Mouse (Mus musculus) kidney, postnatal 10 days (tissue): ENCODE measurements at regions not wholly inside any gene's neighbourhood (a gene's known extent, or its start where the extent isn't known, plus 50 kb on each side); places are given as distances from the start of the nearest gene placed in this dataset.

Source experiments
- DNase-seq: peaks from one replicate; pipeline ENCODE4 v3.0.0; 2021; ENCODE audit warnings: mixed read lengths

DNA sequence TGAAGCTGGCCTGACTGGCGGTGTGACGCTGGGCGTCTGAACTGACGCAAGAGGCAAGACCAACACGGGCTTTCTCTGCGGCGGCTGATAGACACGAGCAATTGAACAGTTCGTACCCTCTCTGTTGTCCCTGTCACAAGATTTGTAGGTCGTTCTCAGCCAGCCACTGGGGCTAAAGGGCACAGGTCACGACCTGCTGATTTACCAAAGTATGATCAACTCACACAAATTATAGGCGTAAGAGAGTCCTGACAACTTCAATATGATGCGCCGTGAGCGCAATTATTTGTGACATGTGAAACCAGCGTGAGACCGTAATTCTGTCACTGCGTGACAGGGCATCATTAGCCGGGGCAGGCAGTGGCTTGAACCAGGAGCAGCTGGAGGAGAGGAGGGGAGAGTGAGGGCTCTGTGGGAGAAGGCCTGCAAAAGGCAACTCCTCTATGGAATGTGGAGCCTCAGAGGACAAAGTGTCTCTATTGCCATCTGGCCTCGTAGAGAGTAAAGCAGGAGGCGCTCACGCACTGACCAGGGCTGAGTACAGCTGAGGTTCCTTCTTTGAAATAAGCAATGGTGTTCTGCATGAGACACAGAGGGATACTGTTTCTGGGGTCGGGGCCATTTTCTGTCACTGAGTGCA is 181.4 kb upstream of the Habp2 start:
- peak; percentile 54 for DNase-seq

DNA sequence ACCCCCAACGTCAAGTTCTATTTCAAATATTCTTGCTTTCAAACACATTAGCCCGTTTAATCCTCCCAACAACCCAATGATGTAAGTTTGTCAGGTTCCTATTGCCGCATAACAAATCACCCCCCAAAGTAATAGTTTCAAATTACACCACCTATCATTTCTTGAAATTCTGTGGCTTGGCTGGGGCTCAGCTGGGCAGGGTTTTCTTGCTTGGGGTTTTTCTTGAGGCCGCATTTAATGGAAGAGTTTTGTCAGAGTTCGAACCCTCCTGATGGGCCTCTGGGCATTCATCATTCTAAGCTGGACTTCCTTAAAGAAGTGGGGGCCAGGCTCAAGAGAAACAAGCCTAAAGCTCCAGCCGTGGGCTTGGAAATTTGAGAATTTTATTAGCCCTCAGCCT is 178.1 kb upstream of the Habp2 start:
- DNase-seq: no peak

DNA sequence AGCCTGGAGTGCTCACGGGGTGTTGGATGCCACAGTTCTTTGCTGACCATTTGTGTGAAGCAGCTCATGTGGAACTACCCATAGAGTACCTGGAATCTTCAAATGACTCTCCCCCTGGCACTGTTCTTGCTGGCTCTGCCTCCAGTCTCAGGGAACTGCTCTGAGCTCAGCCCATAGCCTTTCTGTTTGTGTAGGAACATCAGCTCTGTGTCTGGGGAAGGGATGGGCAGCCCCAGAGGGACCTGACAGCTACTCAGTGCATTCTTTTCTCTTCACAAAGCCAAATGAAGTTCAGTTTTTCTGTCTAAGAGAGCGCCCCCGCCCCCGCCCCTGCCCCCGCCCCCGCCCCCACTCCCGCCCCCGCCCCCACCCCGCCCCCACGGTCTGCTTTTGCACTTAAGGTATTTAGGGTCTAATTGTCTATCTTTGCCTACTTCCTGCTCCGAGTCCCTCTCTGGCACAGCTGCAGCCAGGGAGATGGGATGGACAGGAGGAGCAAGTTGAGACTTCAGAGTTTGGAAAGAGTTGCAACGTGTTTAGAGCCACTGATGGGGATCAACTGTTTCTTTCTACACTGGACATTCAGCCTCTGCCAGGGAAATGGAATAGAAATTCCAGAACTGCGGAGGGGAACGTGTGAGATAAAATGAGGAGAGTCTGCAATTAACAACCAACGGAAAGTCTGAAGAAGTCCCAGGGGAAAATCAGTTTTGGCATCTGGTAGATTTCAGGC is 171.2 kb upstream of the Habp2 start:
- DNase-seq: peak; percentile 18

DNA sequence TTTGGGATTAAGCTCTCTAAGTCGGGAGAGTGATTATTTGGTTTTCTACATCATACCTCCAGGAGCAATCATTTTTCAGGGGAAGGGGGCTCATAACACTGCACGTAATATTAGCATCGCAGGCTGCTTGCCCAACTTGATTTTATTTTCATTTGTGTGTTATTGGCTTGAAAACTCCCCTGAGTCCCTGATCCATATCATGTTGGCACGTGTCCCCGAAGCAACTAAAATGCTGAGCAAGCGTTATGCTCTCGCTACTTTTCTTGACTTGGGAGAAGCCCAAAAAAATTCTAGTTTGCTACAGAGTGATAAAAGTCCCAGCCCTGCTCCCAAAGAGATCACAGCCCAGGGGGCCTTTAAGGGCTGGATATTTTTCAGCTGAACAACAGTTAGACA is 170.7 kb upstream of the Habp2 start:
- DNase-seq: peak; percentile 34

DNA sequence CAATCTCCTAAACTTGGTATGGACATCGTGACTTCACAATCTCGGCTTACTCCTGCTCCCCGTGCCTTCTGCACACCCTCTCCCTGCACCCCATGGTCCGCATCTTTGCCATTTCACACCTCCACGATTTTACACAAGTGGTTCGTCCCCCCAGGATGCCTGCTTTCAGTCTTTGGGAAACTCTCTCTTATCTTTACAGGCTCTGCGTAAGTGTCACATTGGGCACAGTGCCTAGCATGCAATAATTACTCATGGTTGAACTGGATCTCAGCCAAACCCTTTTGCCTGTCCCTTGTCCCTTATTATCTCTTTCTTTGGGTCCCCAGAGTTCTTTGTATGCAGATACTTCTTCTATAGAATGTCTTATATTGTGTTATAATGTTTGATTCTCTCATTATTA is 166.2 kb upstream of the Habp2 start:
- no peak for DNase-seq

DNA sequence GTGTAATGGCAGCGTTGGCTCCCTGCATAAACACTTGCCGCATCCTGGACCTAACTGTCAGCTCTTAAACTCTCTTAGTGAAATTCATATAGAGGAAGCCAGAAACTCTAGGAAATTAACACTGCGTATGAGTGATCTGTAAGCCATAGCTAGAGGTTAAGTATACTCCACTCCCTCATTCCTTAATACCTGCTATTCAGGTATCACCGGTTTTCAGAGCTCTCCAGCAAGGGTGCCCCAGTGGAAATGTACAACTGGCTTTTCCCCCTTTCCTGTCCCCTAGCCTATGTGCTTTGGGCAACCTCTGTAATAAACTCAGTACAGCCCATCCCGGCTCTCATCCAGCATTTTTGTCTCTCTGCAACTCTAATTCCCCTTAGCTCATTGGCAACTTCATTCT is 164.8 kb upstream of the Habp2 start:
- DNase-seq: no peak

DNA sequence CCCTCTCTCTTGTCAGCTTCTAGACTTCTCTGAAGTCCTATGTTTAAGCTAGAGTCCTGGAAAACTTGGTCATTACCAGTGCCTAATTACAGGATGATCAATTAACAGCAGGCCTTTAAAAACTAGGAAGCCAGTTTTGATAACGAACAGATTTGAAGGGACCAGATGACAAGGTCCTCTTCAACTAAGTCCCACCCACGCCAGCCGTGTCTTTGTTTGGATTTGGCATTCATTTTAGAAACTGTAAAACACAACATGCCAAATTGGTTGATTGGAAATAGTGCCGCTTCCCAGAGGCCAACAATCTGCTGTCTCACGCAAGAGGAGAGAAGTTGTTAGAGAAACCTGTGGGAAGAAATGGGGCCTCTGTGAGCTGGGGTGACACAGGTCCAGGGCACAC is 155.4 kb upstream of the Habp2 start:
- DNase-seq: no peak

DNA sequence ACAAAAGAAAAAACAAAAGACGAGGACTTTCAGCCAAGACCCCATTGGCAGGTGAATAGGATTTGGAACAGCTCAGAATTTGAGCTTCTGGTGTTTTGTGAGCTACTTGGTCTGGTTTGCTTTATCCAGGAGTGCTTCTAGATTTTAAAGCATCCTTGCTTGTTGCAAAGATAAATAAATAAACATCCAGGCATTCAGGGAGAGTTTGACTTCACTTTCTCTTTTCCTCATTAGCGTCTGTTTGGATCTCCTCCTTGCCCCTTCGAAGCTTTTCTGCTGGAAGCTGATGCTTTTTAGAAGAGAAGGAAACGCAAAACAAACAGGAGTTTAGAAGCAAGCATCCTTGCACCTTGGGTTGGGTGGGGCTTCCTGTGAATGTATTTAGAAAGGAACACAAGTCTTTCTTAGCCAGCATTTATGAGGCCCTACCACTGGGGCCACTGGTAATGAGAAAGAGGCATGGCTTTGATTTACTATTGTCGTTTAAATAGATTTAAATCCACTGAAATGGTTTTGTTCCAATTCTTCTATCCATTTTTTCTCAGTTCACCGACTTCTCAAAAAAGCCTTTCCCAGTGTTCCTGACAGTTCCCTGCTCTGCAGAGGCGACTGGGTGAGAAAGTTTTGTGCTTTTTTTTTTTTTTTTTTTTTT is 153.9 kb upstream of the Habp2 start:
- no peak for DNase-seq

DNA sequence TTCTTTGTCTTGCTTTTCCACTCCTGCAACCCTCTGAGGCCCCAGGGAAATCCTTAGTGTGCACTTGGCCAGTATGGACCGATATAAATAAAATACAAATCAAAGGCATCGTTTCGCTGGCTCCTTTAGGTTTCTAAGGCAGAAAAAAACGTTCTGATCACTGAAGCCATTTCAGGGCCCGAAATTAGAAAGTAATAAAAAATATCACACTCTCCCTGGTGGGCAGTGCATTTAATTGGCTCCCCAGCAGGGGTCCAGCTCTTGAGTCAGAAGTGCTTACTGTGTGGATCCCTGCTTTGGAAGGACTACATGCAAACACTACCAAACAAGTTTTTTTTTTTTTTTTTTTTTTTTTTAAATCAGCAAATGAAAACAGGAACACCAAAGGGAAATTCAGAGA is 153.4 kb upstream of the Habp2 start:
- no peak for DNase-seq

DNA sequence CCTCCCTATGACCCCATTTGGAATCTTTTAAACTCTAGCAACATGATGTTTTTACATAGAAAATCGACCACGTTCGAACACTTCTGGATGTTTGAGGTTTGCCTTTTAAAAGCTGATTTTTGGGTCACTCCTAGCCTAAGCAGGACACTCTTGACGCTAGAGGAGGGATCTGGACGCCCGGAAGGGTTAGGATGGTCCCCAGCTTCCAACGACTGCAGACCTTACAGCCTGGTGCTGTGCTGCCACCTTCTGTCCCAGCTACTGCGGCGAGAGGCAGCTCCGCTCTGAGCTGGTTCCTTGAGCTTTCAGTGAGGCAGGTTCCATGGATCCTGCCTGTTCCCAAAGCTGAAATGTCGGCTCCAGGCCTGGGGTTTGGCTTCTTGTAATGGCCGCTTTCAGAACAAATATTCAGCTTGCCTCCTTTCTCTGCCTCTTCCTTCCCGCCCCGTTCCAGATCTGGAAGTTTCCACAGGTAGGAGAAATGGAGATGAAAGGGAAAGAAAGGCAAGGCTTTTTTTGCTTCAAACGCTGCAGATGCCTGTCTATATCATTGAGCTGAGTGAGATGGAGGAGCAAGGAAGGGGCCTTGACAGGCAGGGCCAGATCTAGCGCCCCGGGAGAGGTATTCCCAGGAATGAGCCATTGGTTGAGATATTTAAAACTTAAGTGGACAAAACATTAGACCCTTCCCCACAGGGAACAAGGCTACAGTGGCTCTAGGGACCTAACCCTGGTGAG is 152.7 kb upstream of the Habp2 start:
- peak; percentile 91 for DNase-seq

DNA sequence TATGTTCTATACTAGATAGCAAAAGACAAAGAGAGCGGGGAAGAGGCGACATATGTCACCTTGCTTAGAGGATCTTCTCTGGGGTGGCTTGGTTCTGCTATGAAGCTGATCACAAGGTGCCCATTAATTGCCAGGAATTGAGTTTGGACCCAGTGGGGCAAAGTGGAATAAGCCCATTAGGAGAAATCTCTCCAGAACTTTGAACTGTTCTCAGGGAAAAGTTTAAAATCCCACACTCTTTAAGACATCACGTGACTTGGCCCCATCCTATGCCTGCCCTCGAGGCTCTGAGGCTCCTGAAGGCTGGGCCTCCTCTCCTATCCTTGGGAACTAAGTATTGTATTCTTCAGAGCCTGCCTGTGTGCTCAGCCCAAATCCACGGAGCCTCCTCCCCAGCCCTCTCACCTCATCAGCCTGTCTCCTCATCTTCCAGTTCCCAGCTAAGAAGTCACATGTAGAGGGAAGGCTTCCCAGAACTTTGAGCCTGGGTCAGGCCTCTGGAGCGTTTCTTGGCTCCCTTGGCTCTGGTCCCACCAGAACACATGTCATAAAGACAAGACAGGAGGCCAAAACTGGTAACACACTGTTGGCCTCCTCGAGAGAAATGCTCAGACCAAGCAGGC is 151.5 kb upstream of the Habp2 start:
- DNase-seq: peak; percentile 50

DNA sequence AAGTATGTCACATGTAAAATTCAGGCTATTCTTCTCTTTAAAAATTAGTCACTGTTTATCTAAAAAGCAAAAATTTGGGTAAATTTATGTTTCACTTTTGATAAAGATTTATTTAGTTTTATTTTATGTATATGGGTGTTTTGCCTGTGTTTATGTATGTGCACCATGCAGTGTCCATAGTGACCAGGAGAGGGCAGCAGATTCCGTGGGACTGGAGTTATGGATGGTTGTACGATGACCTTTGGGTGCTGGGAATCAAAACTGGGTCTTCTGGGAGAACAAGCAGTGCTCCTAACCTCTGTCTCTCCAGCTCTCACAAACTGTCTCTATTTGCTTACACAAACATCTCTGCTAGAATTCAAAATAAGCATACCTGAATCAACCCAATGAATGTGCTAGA is 146.4 kb upstream of the Habp2 start:
- DNase-seq: no peak

DNA sequence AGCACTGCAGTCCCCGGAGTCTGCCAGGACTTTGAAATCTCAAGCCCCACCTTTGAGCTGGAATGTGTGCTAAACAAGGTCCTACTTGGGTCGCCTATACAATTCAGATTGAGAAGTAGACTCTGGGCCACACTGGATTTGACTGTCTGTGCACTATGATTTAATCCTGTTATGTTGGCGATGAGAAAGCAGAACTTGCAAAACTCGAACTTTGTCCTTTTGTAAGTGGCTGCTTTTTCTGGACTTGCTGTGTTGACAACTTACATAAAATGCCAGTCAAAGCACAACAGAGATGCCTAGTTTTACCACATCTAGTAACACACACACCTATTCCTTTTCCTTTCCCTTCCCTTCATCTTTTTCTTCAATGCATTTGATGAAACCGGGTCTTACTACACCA is 142.7 kb upstream of the Habp2 start:
- no peak for DNase-seq

DNA sequence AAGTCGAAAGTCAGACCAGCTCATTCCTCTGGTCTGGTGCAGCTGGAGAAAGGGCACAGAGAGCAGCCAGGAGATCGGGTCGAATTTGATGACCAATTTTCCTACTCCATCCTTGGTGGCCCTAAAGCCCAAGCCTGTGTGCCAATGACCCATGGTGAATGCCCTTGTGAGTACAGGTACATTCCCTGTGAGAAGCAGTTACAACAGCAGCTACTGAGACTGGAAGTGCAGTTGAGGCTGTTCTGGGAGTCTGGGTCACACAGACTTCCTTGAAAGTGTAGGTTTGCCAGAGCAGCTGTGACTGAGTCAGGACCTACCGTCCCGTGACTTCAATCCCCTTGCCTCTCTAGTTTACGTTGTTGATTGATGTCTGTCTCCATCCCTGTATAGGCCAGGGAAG is 129.8 kb upstream of the Habp2 start:
- no peak for DNase-seq

DNA sequence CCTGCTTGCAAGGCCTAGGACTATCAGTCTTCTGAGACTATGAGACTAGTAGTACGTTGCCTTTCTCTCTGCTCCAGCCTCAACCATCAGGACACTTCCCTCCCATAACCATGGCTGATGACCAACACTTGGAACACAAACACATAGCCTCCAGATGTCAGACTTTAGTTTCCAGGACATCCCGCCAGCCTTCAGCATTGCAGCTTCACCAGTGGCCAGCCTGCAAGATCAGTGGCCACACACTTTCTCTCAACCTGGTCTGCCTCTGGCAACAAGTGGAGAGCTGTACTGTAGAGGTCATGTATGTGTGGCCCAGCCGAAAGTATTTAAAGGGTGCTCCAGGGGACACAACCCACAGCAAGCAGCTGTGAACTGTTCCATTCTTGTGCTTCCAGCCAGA is 124.8 kb upstream of the Habp2 start:
- peak; percentile 26 for DNase-seq

DNA sequence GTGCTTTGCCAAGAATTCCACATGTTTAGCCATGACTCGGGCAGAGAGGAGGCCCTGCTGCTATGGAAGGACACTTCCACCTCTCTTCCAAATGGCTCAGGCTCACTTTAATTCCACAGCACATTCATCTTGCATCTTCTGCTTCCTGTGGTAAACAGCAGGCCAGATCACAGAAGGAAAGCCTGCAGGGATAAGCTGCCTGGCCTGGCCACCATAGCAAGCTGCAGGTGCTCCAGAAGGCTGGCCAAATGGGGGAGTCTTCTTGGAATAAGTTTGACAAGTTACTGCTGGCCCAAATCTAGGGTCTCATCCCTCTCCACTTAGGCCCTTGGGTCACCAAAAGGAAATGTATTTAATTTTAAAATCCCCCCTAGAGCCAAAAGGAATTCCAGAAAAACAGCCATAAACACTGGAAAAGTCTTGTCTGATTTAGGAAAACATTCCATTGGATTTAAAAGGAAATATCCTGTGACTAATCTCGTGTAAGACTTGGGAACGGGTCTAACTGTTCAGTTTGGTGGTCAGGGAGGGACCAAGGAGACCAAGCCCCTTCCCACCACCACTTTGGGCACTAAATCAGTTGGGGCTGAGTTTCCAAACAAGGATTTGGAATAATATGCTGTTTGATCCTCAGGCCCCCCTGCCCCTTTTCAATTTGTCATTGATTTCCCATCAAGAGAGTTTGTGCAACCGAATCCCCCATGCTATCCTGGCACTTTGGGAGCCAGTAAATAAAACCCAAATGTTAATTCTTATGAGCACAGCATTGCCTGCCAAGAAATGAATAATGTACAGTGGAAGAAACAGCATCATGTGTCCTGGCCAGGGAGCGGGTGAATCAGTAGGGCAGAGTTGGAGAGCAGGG is 117.6 kb upstream of the Habp2 start:
- DNase-seq: peak; percentile 23

DNA sequence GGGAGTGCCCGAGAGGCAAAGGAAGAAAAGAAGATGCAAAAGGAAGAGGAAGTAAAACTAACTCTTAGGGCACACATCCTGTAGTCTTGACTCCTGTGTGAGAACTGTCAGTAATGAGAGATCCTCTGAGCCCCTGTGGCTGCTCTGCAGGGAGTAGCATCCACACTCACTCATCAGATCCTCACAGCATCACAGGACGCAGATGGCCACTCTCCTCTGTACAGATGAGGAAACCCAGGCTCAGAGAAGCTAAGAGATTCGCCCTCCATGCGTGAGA is 117.0 kb upstream of the Habp2 start:
- DNase-seq: peak; percentile 10

DNA sequence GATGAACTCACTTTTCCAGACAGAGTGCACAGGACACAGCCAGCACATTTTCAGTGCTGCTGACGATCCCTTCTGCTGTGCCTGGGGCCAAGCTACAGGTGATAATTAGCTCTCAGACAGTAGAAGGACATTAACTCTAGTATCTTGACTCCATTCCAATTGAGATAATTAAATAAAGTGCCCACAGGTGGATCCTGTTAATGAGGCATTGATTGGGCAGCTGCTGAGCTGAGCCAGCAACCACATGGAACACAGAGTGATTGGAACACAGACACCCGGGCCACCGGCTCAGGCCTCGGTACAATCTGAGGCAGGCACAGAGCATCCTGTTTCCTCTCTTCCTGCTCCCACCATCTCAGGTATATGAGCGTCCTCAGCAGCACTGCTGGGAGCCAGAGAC is 114.5 kb upstream of the Habp2 start:
- no peak for DNase-seq

DNA sequence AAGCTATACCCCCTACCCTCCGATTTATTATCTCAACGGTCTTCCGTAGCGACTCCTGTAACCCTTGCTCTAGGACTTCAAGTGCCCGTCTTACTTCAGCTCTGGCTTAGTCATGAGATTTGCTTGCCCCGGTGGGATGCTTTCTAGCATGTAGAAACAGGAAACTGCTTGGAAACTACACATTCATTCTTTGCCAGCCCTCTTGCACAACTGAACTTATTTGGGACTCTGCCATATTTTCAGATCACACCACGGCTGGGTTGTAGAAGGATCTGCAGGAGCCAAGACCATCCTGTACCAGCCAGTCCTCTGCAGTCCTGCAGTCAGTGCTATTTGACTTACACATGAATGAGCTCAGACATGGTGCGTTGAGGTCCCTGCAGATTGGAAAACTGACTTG is 110.9 kb upstream of the Habp2 start:
- DNase-seq: peak; percentile 16

DNA sequence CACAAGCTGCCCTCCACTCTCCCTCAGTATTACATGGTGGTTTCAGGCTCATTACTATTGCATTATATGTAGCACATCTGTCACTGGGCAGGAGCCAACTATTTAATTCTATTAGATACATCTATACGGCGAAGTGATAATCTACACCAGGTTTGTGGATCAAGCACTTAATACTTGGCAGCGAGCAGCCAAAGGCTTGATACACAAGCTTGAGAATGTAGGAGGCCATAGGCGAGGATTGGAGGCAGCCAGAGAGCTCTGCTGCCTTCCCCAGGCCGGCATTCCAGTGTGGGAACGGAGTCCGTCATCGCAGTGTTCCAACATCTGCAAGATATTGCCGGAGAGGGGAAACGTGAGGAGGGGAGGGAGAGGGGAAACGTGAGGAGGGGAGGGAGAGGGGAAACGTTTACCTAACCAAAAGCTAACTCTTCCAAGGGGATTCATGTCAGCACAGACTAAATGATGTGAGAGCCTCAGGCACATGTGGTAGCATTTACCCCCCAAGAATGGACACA is 109.6 kb upstream of the Habp2 start:
- DNase-seq: peak; percentile 32

DNA sequence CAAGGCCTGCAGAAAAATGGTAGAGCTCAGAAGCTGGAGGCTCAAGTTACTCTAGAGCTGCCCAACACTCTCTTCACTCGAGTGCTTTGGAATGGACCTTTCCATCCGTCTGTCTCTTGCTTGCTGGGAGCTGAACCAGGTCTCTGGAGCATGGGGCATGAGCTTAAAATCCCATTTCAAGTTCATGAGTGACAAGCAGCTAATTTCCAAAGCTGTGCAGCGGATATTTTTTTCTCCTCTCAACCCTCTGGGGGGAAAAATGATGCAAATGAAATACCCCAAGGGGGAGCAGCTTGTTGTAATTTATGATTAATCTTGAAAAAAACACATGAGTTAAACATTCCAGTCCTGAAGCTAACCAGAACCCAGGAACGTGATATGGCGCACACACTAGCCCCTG is 101.2 kb upstream of the Habp2 start:
- no peak for DNase-seq

DNA sequence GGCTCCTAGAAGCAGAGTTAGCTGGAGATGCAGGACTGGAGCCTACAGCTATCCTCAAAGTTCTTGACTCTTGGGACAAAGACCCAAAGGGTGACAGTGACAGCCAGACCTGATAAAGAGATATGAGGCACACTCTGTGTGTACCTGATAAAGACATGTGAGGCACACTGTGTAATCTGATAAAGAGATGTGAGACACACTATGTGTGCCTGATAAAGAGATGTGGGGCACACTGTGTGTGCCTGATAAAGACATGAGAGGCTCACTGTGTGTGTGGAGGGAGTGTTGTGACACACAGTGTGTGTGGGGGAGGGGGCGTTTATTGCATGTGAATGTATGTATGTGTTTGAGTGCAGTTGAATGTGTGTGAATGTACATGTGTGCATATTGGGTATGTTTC is 97.8 kb upstream of the Habp2 start:
- DNase-seq: no peak
